Mouse (Mus musculus): ENCODE data around the gene Klri2. TPM values are rescaled to one million over a fixed set of nuclear protein-coding genes. Genes with fewer than 3 reads are reported as not detected.
"Not testable (repeated sequence)": the region's sequence is repeated elsewhere in the genome, so short reads cannot be mapped to it uniquely, and the experiment has no call there.

Klri2 gene
- total RNA-seq (2015; ENCODE audit: low replicate concordance) = not detected in 2 replicates
- total RNA-seq (2017; ENCODE audit: low replicate concordance) = not detected in 2 replicates

DNA sequence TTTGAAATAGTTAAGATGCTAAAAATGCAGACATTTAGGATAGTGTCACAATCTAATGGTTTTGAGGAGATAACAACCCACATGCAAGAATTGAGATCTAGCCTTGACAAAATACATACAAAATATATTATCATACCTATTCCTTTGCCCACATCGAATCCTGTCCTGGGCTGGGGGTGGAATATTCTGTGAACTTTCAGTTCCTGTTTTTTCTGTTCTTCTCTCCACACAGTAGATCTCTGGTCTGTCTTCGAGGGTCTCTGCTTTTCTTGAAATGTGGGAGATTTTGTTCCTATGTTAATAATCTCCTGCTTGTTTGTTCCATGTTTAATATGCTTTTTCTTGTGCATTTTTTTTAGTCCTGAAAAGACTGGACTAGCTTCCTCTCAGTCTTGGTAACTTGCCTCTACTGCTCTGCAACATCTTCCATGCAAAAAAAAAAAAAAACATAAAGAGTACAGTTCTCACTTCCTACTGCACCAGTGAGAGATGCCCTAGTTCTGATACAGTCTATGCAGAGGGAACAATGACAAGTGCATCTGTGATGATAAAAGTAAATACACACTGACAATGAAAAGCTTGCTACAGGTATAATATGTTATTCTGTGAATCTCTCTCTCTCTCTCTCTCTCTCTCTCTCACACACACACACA is at the start of gene Klri2:
Gene Klri2, minus strand, starts transcription at position 416 of the 653 bp plus-strand sequence.
- ATAC-seq (replicated peaks; ENCODE audit: low FRiP score, poor library complexity, severe bottlenecking) = no peak

GRCm38 (mm10) chr6:129784170-129784569 is 43.9 kb upstream of the Klri2 start, which contains the start of gene Gm156:
TSS of gene Gm156 (minus strand) at chr6:129784270.
- ATAC-seq (replicated peaks; ENCODE audit: low FRiP score, poor library complexity, severe bottlenecking) = not testable (repeated sequence)

DNA sequence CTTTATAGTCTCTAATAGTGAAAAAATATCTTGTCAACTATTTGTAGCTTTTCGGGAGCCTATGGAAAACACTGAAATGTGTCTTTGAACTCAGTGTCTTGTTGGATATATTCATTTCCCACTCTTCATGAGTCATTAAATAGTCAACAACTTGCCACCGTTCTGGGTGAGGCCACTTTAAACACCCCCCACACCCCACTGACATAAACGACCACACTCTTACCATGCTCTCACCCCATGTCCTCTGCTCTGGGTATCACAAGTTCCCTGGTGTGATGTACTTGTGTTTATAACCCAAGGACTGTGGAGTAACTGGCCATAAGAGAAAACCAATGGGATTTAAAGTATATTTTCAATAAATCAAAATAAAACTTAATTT is 7.4 kb upstream of the Klri2 start:
- ATAC-seq (replicated peaks; ENCODE audit: low FRiP score, poor library complexity, severe bottlenecking) = no peak

- ATAC-seq (replicated peaks; ENCODE audit: low FRiP score, poor library complexity, severe bottlenecking) = no peak
These were observed 6.9 kb upstream of the Klri2 start for GRCm38 (mm10) chr6:129747016-129747653.

DNA sequence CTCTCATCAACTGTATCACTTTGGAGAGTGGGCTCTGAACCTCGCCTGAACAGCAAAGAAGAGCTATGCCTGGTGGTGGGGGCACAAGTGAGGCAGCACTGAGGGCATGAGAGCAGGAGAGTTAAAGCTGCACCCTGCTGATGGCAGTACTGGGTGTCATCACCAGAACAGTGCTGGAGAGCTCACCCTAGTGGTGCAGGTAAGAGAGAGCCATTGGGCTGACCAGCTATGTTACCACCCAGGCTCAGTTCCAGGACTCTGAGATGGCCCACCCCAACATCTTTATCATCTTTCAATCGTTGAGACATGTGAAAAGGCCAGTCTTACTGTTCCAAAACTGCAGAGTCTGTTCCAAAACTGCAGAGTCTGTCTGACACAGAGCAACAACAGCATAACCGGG is 5.9 kb upstream of the Klri2 start:
- no peak for ATAC-seq (replicated peaks; ENCODE audit: low FRiP score, poor library complexity, severe bottlenecking)

GRCm38 (mm10) chr6:129736414-129736813 is 3.9 kb downstream of the Klri2 start:
- ATAC-seq (replicated peaks; ENCODE audit: low FRiP score, poor library complexity, severe bottlenecking) = no peak

DNA sequence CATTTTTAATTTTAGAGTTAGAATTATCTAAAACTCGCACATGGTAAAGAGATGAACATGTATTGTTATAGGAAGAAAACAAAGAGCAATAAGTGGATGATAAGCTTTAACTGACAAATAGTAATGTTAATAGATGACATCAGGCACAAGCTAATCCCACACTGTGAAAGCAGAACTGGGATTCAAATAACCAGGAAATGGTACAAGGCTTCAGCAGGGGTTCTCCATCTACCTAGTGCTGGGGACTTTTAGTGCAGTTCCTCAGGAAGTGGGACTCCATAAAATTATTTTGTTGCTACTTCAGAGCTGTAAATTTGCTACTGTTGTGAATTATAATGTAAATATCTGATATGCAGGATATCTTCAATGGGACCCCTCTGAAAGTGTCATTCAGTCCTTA is 13.0 kb downstream of the Klri2 start:
- ATAC-seq (replicated peaks; ENCODE audit: low FRiP score, poor library complexity, severe bottlenecking) = no peak

- no peak for ATAC-seq (replicated peaks; ENCODE audit: low FRiP score, poor library complexity, severe bottlenecking)
These were observed 18.9 kb downstream of the Klri2 start for GRCm38 (mm10) chr6:129721390-129721789.

- no peak for ATAC-seq (replicated peaks; ENCODE audit: low FRiP score, poor library complexity, severe bottlenecking)
These were observed 19.8 kb downstream of the Klri2 start for GRCm38 (mm10) chr6:129720487-129720886.

GRCm38 (mm10) chr6:129717032-129717431 is 23.3 kb downstream of the Klri2 start, which contains the start of gene Klri1:
TSS of gene Klri1 (minus strand) at chr6:129717132.
- no peak for ATAC-seq (replicated peaks; ENCODE audit: low FRiP score, poor library complexity, severe bottlenecking)

GRCm38 (mm10) chr6:129713566-129713965 is 26.7 kb downstream of the Klri2 start:
- no peak for ATAC-seq (replicated peaks; ENCODE audit: low FRiP score, poor library complexity, severe bottlenecking)

DNA sequence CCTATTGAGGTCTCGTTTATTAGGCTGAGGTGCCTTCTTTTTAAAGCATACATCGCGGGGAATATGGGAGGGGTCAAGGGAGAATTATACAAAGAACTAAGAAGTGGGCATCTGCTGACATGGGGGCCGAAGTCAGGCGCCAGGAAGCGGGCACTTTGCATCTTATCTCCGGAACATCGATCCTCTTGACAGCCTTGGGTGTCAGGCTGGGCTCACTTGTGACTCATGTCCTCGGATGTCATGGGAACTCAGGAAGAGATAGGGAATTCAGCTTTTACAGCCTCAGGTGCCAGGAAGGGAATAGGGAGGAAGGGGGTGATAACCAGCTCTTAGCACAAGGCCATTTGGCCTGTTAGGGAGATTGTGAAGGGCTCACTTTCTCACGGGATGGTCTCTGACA is 48.8 kb downstream of the Klri2 start:
- ATAC-seq (replicated peaks; ENCODE audit: low FRiP score, poor library complexity, severe bottlenecking) = not testable (repeated sequence)

GRCm38 (mm10) chr6:129680379-129680778 is 59.9 kb downstream of the Klri2 start:
- no peak for ATAC-seq (replicated peaks; ENCODE audit: low FRiP score, poor library complexity, severe bottlenecking)

Other genes with a start within 250 kb of the Klri2 start
- gene Olr1, start 233.3 kb downstream of the Klri2 start, total RNA-seq (2015; ENCODE audit: low replicate concordance) = 6.9 and 13.8 TPM in 2 replicates
- gene Olr1, start 233.3 kb downstream of the Klri2 start, total RNA-seq (2017; ENCODE audit: low replicate concordance) = 10.0 and 12.6 TPM in 2 replicates
- not detected in 2 replicates for gene Tmem52b, start 227.9 kb downstream of the Klri2 start, total RNA-seq (2015; ENCODE audit: low replicate concordance)
- not detected in 2 replicates for gene Tmem52b, start 227.9 kb downstream of the Klri2 start, total RNA-seq (2017; ENCODE audit: low replicate concordance)
- 14.0 and 22.6 TPM in 2 replicates for gene Gabarapl1, start 207.3 kb downstream of the Klri2 start, total RNA-seq (2015; ENCODE audit: low replicate concordance)
- gene Gabarapl1, start 207.3 kb downstream of the Klri2 start, total RNA-seq (2017; ENCODE audit: low replicate concordance) = 31.4 and 36.7 TPM in 2 replicates
- not detected in 2 replicates for gene Klre1, start 162.6 kb downstream of the Klri2 start, total RNA-seq (2015; ENCODE audit: low replicate concordance)
- 1.1 TPM in 1 of 2 replicates, not detected in the other for gene Klre1, start 162.6 kb downstream of the Klri2 start, total RNA-seq (2017; ENCODE audit: low replicate concordance)
- gene Klrd1, start 148.7 kb downstream of the Klri2 start, total RNA-seq (2015; ENCODE audit: low replicate concordance) = not detected in 2 replicates
- gene Klrd1, start 148.7 kb downstream of the Klri2 start, total RNA-seq (2017; ENCODE audit: low replicate concordance) = 2.4 TPM in 1 of 2 replicates, not detected in the other
- gene Klrk1, start 116.6 kb downstream of the Klri2 start, total RNA-seq (2015; ENCODE audit: low replicate concordance) = 1.7 and 2.9 TPM in 2 replicates
- gene Klrk1, start 116.6 kb downstream of the Klri2 start, total RNA-seq (2017; ENCODE audit: low replicate concordance) = 3.4 and 6.6 TPM in 2 replicates
- gene Klrc3, start 97.1 kb downstream of the Klri2 start, total RNA-seq (2015; ENCODE audit: low replicate concordance) = not detected in 2 replicates
- gene Klrc3, start 97.1 kb downstream of the Klri2 start, total RNA-seq (2017; ENCODE audit: low replicate concordance) = not detected in 2 replicates
- 1.0 TPM in 1 of 2 replicates, not detected in the other for gene Klrc2, start 79.8 kb downstream of the Klri2 start, total RNA-seq (2015; ENCODE audit: low replicate concordance)
- gene Klrc2, start 79.8 kb downstream of the Klri2 start, total RNA-seq (2017; ENCODE audit: low replicate concordance) = 0.42 and 1.3 TPM in 2 replicates
- 0.63 TPM in 1 of 2 replicates, not detected in the other for gene Klrc1, start 61.5 kb downstream of the Klri2 start, total RNA-seq (2015; ENCODE audit: low replicate concordance)
- gene Klrc1, start 61.5 kb downstream of the Klri2 start, total RNA-seq (2017; ENCODE audit: low replicate concordance) = 2.2 and 3.1 TPM in 2 replicates
- gene Klri1, start 23.4 kb downstream of the Klri2 start, total RNA-seq (2015; ENCODE audit: low replicate concordance) = not detected in 2 replicates
- not detected in 2 replicates for gene Klri1, start 23.4 kb downstream of the Klri2 start, total RNA-seq (2017; ENCODE audit: low replicate concordance)
- not detected in 2 replicates for gene Gm156, start 43.8 kb upstream of the Klri2 start, total RNA-seq (2015; ENCODE audit: low replicate concordance)
- gene Gm156, start 43.8 kb upstream of the Klri2 start, total RNA-seq (2017; ENCODE audit: low replicate concordance) = not detected in 2 replicates
- gene Gm17631, start 122.2 kb upstream of the Klri2 start, total RNA-seq (2015; ENCODE audit: low replicate concordance) = not detected in 2 replicates
- gene Gm17631, start 122.2 kb upstream of the Klri2 start, total RNA-seq (2017; ENCODE audit: low replicate concordance) = not detected in 2 replicates
- 4.0 and 4.2 TPM in 2 replicates for gene Klra17, start 136.2 kb upstream of the Klri2 start, total RNA-seq (2015; ENCODE audit: low replicate concordance)
- gene Klra17, start 136.2 kb upstream of the Klri2 start, total RNA-seq (2017; ENCODE audit: low replicate concordance) = not detected in 2 replicates
- gene Klra5, start 177.2 kb upstream of the Klri2 start, total RNA-seq (2015; ENCODE audit: low replicate concordance) = not detected in 2 replicates
- not detected in 2 replicates for gene Klra5, start 177.2 kb upstream of the Klri2 start, total RNA-seq (2017; ENCODE audit: low replicate concordance)